14 mouse cellular contexts compared by ENCODE assay signal in the genomic region with DNA sequence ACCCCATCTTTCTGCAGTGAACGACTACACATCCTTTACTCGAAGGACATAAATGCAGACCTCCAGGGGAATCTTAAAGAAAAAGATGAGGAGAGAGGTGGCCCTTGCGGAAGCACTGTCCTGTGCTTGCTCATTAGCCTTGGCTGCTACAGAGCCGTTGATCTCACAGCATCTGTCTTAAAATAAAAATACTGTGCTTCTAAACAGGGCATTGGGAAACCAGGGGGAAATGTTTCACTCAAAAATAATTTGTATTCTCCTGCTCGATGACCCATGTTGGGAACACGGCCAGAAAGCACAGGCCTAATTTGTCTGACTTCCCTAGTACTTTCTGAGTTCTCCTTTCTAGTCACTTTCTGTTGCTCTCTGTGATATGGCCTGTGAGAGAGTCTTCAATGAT.
A peak's percentile ranks its signal among the peaks of the same experiment; 100 is the strongest.
DNase-seq lines count a peak whose midpoint lies in the region; ATAC-seq lines count a peak whose summit lies in the region.
"Had no signal": no experiment of that assay in that cellular context is flagged by ENCODE, and none has a peak within 500 bp of the region (broad histone marks: within the 10 kb centered on the region; RNA-seq: fewer than 3 reads in every experiment).

No protein-coding gene starts in this region.

- H3K9ac ChIP-seq in forebrain, embryonic 13.5 days, result 0 out of 2 replicates have a peak overlapping the region, but pooled peaks have one; percentile 16
- H3K9ac ChIP-seq: intestine, embryonic 15.5 days had no signal

- peak overlapping the region; percentile 51 for H3K4me2 ChIP-seq in forebrain, embryonic 13.5 days
- H3K4me2 ChIP-seq: intestine, embryonic 15.5 days had no signal

- H3K27me3 ChIP-seq in forebrain, embryonic 13.5 days, result no peaks in the 10 kb centered on the region
- no peaks in the 10 kb centered on the region for H3K27me3 ChIP-seq in forebrain, embryonic 10.5 days (ENCODE audit: poor library complexity, severe bottlenecking)
- H3K27me3 ChIP-seq: intestine, embryonic 15.5 days had no signal

- DNase-seq in forebrain, embryonic 10.5 days (ENCODE audit: extremely low spot score, low spot score), result no peak
- peak; percentile 8 to 23 for DNase-seq in layer of hippocampus, postnatal 14 days (ENCODE audit: low spot score in 2 of 2)
- DNase-seq in layer of hippocampus, adult 9-11 months, result no peak
- peak; percentile 3 for DNase-seq in right cerebral cortex, postnatal 14 days
- no peak for DNase-seq in right cerebral cortex, postnatal 36 days (ENCODE audit: low spot score in 2 of 2)
- DNase-seq in natural killer cell, adult 2 months (ENCODE audit: low spot score in 2 of 2), result no peak
- no peak for DNase-seq in adrenal gland, postnatal 36 days
- DNase-seq: heart, adult 11 months; heart, postnatal 10 days; liver; lung, postnatal 14 days; thymus, postnatal 25 days had no signal

- 34% methylated on average over 6 of the region's 6 CpGs for WGBS in forebrain, embryonic 13.5 days
- 75% methylated on average over 6 of the region's 6 CpGs for WGBS in forebrain, embryonic 10.5 days

- H3K27ac ChIP-seq in forebrain, embryonic 13.5 days, result no peak overlapping the region; the same call in 1 of the 2 replicates
- no peak overlapping the region for H3K27ac ChIP-seq in forebrain, embryonic 10.5 days
- H3K27ac ChIP-seq: intestine, embryonic 15.5 days had no signal

- peaks cover 13% of the 10 kb centered on the region for H3K4me1 ChIP-seq in forebrain, embryonic 13.5 days
- H3K4me1 ChIP-seq in forebrain, embryonic 10.5 days, result peaks cover 13% of the 10 kb centered on the region
- H3K4me1 ChIP-seq: intestine, embryonic 15.5 days had no signal

- no peaks in the 10 kb centered on the region for H3K36me3 ChIP-seq in forebrain, embryonic 13.5 days (ENCODE audit: poor library complexity, severe bottlenecking)
- H3K36me3 ChIP-seq in forebrain, embryonic 10.5 days (replicated peaks), result no peaks in the 10 kb centered on the region
- H3K36me3 ChIP-seq: intestine, embryonic 15.5 days had no signal

- ATAC-seq in forebrain, embryonic 13.5 days, result peak; percentile 51; the same call in 1 of the 2 replicates
- ATAC-seq: intestine, embryonic 15.5 days had no signal

- H3K4me3 ChIP-seq in forebrain, embryonic 13.5 days, result peak overlapping the region; percentile 1; the same call in 1 of the 2 replicates
- no peak overlapping the region for H3K4me3 ChIP-seq in forebrain, embryonic 10.5 days
- H3K4me3 ChIP-seq: intestine, embryonic 15.5 days had no signal

- H3K9me3 ChIP-seq in forebrain, embryonic 13.5 days (replicated peaks), result no peaks in the 10 kb centered on the region
- H3K9me3 ChIP-seq in forebrain, embryonic 10.5 days, result no peaks in the 10 kb centered on the region
- H3K9me3 ChIP-seq: intestine, embryonic 15.5 days had no signal

Comparison
In these comparisons a context has a peak if more than half of its experiments do, and no peak if none do; other contexts are left out.
1. DNase-seq: peak in layer of hippocampus, postnatal 14 days (2 of 2) and right cerebral cortex, postnatal 14 days (single experiment); none in forebrain, embryonic 10.5 days (single experiment), layer of hippocampus, adult 9-11 months (single experiment), right cerebral cortex, postnatal 36 days (0 of 2), natural killer cell, adult 2 months (0 of 2) and adrenal gland, postnatal 36 days (0 of 2).